Mouse (Mus musculus): ENCODE measurements at regions not wholly inside any gene's neighbourhood (a gene's known extent, or its start where the extent isn't known, plus 50 kb on each side); places are given as distances from the start of the nearest gene placed in this dataset.

DNA sequence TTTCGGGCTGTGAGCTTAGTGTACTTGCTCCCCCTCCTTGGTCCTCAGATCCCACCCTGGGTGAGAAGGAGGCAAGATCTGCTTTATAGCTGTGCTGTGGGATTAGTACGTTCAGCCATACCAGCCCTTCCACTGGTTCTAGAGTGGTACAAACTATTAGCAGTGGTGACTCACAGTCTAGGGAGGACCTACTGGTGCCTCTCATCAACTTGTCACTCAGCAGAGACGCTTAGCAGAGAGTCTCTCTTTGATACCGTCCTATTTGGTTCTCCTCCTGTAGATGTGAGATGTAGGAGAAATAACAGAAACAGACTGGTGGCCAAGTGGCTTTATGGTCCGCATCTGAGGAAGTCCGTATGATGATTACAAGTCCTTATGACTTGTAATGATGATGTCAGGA lies 57.7 kb upstream of the 1700024P04Rik start:
- no peak for TF ChIP-seq CTCF (IDR thresholded peaks at IDR 0.05; ENCODE audit: borderline replicate concordance, insufficient read depth, low read length)
- TF ChIP-seq POLR2A (IDR thresholded peaks at IDR 0.05; ENCODE audit: low read depth, low read length) = no peak

Data from embryonic fibroblast, embryonic 13.5 days (primary cell).